Mouse (Mus musculus) large intestine, adult 2 months (tissue): ENCODE measurements around the gene Wdfy4. TPM values are rescaled to one million over a fixed set of nuclear protein-coding genes. Genes with fewer than 3 reads are reported as not detected.

ENCODE experiments used
- DNase-seq: peaks from one replicate; pipeline ENCODE4 v3.0.0-alpha.2; 2012; ENCODE audit warnings: low read depth, low spot score
- WGBS: fragments of 180-500 bp; shearing (Covaris S2); methylation state at CpG from one replicate; pipeline ENCODE4 v1.1.7; 2018; 5-methylcytosine and 5-hydroxymethylcytosine counted together
- polyA plus RNA-seq: library from polyadenylated mRNA; depleted of rRNA; stranded (reverse); fragments of >200 nt; gene quantifications from 2 replicates; pipeline ENCODE4 v1.2.3, GENCODE M21; 2012; rRNA removed

The Wdfy4 gene
- polyA plus RNA-seq, 1 experiment: 5.0 TPM

- 24% methylated on average over 2 of the region's 2 CpGs for WGBS
- DNase-seq: no peak
Measured at GRCm38 (mm10) chr14:32915360-32915759, 269.9 kb downstream of the Wdfy4 start.

- no peak for DNase-seq
- WGBS: 71% methylated on average over 4 of the region's 4 CpGs
Measured at GRCm38 (mm10) chr14:32911187-32911586, 274.1 kb downstream of the Wdfy4 start.

Other genes starting within 250 kb of the Wdfy4 start
- gene Lrrc18, start 194.1 kb downstream of the Wdfy4 start, polyA plus RNA-seq: 0.15 and 0.19 TPM in 2 replicates
- gene Arhgap22, start 28.5 kb upstream of the Wdfy4 start, polyA plus RNA-seq: 2.3 and 2.8 TPM in 2 replicates